Mouse (Mus musculus): ENCODE data around the gene Tmem221.

Tmem221 gene

DNA sequence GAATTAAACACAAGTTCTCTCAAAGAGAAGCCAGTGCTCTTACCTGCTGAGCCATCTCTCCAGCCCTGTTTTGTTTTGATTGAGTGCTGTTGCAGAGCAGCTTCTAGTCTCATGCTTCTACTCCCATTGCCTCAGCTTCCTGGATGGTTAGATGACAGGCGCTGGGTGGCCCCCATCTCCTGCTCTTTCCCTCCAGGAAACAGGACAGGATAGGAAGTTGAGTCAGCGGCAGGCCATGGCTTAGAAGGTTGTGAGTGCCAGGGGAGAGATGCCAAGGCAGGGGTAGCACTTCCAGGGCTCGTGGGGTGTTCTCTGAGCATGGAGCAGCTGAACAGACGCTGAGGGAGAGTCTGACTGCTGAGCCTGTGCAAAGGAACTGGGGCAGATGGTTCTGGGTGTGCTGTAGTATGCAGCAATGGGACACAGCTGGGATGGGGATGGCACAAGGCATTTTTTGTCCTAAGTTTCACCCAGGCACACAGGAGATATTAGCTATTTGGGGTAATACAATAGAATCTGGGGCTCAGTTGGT lies 19.3 kb upstream of the Tmem221 start:
- no peak for DNase-seq (ENCODE audit: low spot score)

DNA sequence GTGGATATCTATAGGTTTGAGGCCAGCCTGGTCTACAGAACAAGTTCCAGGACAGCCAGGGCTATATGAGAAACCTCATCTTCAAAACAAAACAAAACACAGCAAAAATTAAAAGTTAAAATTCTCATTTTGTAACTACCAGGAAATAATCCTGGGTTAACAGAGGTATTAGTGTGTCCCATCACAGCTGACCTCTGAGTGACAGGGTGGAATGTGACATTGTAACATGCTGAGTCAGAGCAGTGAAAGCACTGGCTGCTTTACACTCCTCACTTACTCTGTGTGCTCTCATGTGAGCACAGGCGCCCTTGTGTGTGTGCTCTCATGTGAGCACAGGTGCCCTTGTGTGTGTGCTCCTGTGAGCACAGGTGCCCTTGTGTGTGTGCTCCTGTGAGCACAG lies 16.3 kb upstream of the Tmem221 start:
- no peak for DNase-seq (ENCODE audit: low spot score)

DNA sequence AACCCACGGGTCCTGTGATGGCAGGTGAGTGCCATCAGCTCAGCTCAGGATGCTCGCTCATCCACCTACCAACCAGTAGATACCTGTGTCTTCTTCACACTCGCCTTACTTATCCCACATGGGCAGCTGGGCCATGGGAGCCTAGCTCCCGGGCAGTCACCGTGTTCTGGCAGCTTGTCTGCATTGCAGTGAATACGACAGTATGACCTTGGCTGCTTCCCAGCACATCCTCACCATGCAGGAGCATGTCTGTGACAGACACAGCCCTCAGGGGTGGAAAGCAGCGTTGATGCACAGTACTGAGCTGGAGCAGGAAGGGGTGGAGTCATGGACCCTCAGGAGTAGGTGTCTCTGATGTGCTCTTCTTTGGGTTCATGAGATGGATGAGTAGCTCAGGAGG lies 15.8 kb upstream of the Tmem221 start:
- DNase-seq (ENCODE audit: low spot score) = no peak

DNA sequence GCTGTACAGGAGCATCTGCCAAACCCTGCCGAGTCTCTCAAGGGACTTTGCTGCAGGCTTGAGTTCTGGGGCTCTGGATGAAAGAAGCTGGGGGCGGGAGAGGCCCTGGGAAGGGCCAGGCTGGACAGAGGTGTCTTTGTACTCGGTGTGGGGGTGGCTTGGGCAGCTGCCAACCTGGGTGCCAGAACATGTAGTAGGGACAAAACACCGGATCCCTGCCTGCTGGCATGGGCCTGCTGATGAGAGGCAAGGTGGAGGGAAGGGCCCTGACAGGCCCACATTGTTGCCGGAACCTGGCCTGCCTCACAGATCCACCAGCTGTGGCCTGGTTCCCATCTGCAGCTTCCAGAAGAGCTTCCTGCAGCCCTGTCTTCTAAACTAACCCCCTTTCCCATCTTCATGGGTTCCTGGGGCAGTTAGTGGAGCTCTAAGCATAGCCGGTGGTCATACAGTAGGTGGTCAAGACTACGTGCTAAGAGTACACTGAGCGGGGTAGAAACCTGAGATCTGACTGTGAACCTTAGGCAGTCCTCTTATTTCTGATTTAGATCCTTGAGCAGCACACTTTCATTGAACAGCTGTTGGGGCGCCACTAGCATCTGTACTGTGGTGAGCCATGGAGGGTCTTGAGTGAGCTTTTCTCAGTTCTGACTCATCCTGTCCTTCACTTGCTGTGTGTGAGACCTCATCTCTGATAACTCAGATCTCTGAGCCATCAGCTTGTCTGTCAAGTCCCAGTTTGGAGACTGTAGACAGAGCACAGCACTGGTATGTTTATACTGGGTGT lies 14.4 kb upstream of the Tmem221 start:
- DNase-seq (ENCODE audit: low spot score) = no peak

DNA sequence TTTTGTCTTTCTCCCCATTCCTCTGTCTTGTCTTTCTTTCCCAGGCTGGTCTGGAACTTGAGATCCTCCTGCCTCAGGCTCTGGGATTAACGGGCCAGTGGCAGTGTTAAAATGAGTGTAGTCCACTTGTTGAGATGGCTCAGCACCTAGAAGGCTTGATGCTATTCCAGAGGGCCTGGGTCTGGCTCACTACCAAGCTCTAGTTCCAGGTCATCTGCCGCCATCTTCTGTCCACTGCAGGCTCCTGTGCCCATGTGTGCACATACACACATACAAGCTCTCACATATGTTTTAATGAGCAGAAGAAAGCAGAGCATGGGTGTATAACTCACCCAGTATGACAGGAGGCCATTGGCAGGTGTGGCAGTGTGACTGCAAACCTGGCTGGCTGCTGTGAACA lies 13.4 kb upstream of the Tmem221 start:
- DNase-seq (ENCODE audit: low spot score) = no peak

DNA sequence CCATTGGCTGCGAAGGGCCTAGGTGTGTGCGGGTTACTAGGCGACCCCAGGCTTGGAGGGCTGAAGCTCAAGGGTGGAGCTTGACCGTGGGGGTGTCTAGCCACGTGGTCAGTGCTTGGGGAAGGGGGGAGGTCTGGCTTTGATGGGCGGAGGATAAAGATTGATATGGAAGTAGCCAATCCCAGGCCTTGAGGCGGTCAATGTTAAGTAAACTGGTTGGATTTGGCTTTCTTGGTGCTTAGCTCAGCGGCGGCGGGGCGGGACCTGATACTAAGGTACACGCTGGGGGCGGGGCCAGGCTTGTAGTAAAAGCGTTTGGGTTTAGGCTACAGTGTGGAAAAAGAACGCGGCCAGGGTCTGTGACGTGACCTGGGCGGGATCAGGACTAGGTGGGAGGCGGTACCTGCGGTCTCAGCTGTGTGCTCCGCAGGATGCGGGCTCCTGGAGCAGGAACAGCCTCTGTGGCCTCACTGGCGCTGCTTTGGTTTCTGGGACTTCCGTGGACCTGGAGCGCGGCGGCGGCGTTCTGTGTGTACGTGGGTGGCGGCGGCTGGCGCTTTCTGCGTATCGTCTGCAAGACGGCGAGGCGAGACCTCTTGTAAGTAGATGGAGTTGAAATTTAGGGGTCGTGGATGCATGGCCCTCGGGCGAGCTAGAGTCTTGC lies 11.8 kb upstream of the Tmem221 start:
- peak; percentile 93 for DNase-seq (ENCODE audit: low spot score)

DNA sequence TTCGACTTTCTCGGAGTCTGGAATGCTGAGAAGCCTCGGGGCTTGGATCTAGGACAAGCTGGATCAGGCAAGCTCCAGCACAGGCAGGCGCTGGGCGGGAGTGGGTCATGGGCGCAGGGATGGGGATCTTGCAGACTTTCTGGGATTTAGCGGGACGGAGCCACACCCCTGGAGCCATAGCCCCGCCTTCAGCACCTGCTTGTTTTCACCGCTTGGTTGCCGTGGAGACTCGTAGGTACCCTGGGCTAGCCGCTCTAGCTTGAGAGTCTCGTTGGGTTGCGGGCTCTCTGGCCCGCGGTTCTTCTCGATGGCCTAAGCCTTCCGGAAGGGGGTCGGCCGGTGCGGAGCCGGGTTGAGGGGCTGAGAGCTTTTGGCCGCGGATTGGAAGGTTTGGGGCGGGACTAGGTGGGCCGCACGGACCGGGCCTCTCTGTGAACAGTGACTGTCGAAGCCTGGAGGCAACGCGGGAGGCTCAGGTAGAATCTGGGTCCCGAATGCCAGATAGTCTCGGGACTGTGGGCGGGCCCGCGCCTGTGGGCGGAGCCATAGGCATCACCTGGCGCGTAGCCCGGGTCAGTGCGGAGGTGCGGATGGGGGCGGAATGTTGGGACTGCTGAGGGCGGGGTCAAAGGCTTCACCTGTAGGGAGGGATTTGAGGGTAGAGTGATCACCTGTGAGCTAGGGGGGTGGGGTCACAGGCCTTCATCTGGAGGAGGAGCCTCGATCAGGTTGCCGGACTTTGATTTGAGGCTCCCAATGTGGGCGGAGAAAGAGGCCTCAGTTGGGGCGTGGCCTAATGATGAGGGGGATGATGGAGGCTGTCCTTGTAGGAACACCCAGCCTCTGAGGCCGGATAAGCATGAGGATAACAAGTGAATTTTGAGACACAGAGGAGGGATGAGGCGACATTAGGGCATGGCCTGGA lies 11.0 kb upstream of the Tmem221 start:
- DNase-seq (ENCODE audit: low spot score) = peak; percentile 94

DNA sequence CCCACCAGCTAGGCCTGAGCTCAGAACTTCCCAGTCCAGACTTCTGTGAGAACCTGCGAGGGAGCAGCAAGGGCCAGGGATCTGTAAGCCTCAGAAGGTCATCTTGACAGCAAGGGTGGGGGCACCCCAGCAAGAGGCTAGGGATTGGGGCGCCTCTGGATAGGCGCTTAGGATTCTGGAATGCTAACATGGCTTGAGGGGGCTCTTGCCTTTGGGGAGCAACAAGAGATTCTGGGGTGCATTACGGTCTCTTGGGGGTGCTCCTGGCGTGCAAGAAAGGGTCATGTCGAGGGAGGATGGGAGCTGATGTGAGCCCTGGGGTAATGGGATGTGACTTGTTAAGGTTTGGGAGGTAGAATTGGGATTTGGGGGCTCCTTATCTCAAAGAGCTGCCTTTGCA lies 10.3 kb upstream of the Tmem221 start:
- DNase-seq (ENCODE audit: low spot score) = no peak

DNA sequence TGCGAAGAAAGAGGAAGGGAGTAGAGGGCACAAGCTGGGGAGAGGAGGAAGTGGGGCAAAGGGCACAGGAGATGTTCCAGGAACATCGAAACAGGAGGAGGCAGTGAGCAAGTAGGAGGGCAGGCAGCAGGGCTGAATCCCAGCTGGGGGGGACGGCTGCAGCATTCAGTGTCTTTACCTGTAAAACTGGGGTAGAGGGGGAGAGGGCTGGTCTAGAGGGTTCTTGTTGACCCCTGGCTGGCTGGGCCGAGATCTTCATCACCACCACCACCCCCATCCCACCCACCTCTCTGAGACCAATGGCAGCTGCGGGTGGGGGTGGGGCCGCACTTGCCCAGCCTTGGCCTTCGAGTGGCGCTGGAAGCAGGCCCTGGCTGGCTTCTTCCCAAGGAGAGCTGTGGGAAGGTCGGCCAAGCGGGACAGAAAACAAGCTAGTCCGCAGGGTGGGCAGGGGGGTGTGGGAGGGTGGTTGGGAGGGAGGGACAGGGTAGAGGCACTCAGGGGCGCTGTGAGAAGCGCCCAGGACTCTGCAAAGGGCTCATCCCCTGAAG lies 9.8 kb upstream of the Tmem221 start, which contains the start of gene Slc27a1:
Gene Slc27a1, plus strand, starts transcription at position 496 of the 551 bp plus-strand sequence.
- DNase-seq (ENCODE audit: low spot score) = no peak

DNA sequence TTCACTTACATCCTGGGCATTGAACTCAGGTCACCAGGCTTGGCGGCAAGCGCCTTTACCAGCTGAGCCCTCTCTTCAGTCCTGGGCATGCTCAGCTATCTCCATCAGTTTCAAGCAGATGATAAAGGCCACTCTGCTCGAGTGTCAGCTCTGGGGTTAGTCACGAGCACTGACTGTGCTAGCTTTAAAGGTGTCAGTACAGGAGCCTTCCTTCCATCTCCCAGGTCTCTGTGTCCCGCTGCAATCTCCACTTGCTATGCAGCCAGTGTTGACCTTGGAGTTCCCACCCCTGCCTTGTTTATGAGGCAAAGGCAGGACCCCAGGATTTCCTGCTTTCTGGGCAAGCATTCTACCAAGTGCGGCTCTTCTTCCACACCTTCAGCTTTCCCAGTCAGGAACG lies 8.9 kb upstream of the Tmem221 start:
- DNase-seq (ENCODE audit: low spot score) = no peak

DNA sequence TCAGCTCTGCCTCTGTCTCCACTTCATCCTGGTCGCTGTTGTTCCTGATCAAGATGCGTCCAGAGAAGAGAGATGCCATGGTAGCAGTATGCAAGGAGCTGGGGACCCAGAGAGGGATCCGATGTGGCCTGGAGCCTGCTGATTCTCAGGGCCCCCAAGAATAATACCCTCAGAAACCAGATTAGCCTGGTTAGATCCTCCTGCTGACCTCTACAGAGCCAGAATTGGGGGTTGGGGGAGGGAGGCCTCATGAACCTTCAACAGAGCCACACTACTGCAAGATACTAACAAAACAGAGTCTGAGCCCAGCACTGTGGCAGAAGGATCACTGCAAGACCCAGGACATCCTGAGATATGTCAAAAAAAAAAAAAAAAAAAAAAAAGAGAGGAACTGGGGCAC lies 7.8 kb upstream of the Tmem221 start, which contains the start of gene Nxnl1:
Gene Nxnl1, minus strand, starts transcription at position 101 of the 400 bp plus-strand sequence.
- DNase-seq (ENCODE audit: low spot score) = no peak

DNA sequence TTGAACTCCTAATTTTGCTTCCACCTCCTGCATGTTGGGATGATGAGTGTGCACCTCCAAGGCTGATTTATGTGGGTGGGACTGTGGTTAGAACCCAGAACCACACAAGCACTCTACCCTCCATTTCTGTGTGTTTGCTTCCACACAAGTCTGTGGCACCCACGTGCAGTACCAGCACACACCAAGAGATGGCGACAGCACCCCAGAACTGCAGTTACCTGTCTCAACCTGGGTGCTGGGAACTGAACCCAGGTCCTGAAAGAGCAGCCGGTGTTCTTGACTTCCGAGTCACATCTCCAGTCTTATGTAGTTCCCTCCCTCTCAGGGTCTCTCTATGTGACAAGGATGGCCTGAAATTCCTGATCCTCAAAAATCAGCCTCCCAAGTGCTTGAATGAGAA lies 5.3 kb upstream of the Tmem221 start:
- no peak for DNase-seq (ENCODE audit: low spot score)

DNA sequence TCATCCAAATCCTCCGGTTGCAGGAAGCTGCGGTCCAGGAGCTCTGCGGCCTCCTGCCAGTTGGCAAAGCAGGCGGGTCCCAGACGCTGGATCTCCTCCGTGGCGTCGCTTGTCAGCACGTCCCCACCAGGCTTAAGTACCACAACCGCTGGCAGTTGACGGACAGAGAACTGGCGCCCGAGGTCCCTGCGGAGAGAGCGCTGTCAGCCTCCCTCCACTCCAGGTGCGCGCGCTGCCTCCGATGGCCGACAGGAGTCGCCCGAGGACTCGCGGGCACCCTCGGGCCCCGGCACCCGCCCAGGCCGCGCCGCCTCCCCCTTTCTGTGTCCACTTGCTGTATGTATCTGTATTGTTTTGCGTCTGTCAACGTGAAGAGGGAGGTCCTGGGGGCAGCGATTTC lies 4.1 kb upstream of the Tmem221 start:
- DNase-seq (ENCODE audit: low spot score) = peak; percentile 68

DNA sequence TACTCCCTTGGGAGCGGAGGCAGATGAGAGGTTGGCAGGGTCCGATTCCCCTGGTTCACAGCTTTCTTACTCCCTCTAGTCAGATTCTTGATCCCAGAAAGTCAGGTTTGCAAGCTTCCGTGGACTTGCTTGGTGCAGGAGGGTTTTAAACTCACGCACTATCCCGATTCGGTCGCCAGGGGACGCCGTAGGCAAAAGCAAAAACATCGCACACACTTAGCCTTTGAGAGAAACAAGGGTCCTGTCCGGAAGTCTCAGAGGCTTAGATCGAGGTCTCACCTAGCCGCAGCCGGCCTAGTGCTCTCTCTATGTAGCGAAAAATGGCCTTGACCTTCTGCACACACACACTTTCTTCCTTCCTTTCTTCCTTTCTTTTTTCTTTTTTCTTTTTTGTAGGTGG lies 2.7 kb upstream of the Tmem221 start:
- DNase-seq (ENCODE audit: low spot score) = peak; percentile 87

DNA sequence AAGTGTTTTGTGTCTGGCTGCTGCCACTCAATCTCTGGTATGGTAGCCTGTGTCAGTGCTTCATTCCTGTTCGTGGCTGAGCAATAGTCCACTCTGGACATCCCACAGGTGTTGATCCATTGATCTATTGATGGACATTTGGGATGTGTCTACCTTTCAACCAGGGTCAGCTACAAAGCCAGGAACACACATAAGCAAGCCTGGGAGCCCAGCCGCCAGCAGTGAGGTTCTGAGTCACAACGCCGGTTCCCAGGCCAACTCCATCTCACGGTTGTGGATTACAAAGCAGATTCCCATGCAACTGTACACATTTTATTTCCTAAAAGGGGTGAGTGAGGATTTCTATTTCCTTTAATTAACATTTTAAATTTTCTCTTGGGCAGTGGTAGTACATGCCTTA lies 2.1 kb upstream of the Tmem221 start:
- DNase-seq (ENCODE audit: low spot score) = no peak

DNA sequence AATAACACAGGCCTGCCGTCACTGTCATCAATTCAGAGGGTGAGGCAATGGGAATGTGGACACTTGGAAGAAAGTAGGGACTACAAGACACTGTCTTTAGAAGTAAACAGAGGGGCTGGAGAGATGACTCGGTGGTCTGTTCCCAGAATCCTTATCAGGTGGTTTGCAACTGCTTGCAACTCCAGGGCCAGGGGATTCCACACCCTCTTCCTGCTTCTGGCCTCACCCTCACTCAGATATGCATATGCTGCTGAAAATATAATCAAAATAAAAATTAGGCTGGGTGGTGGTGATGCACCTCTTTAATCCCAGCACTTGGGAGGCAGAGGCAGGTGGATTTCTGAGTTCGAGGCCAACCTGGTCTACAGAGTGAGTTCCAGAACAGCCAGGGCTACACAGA lies 1.4 kb upstream of the Tmem221 start:
- no peak for DNase-seq (ENCODE audit: low spot score)

DNA sequence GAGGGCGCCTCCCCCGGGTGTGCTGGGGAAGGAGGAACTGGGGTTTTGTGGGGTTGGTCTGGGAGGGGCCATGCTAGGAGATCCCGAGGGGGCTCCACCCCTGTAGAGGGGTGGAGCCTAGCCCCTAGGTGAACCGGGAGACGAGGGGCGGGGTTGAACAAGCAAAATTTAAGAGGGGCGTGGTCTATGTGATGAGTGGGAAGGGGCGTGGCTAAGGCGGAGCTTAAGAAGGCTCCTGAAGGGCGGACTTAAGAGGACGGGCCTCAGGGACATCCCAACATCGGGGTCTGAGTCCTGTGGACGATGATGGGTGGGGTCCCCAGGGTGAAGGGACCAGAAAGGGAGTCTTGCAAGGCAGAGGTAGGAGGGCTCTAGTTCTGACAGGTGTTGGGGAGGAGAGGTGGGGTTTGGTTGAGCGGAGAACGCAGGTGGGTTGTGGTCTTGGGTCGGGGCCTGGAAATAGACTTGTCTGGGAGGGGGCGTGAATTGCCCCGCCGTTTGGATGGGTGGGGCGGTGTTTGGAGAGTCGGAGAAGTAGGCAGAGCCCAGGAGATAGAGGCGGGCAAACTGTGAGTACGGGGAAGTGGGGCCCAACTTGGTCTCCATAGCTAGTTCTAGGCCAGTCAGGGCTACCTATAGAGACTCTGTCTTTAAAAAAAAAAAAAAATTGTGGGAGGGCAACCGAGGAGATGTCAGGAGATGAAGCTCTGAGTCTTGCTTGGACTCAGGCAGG lies 453 bp upstream of the Tmem221 start:
- DNase-seq (ENCODE audit: low spot score) = peak; percentile 89

DNA sequence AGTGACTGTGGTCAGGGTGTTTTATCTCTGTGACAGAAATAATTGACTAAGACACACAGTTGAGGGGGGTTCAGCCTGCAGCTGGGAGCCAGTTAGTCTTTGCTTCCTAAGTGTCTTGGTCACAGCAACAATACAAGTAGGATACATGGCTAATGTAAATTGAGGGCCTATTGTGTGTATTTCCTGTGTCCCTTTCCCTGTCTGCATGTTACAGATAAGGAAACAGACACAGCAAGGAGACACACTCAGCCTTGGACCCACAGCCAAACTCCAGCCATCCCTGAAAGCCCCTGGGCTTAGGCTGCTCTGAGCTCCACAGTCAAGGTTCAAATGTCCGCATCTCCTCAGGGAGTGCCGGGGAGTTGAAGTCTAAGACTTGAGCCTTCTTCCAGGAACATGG lies 4.0 kb downstream of the Tmem221 start:
- no peak for DNase-seq (ENCODE audit: low spot score)

DNA sequence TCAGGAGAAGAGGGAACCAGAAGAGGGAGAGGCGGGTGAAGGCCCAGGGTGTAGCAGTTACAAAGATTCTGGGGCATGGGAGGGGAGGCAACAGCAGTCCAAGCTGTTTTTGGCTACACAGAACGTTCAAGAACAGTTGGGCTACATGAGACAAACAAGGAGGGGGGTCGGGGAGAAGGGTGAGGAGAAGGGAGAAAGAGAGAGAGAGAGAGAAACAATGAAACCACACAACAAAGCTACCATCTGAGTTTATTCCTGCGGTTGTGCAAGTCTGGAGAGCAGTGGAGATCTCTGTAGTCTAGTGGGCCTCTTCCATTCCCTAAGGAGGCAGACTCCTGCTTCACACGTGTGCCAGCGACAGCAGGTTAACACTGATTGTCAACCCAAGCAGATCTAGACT lies 4.7 kb downstream of the Tmem221 start:
- DNase-seq (ENCODE audit: low spot score) = no peak

DNA sequence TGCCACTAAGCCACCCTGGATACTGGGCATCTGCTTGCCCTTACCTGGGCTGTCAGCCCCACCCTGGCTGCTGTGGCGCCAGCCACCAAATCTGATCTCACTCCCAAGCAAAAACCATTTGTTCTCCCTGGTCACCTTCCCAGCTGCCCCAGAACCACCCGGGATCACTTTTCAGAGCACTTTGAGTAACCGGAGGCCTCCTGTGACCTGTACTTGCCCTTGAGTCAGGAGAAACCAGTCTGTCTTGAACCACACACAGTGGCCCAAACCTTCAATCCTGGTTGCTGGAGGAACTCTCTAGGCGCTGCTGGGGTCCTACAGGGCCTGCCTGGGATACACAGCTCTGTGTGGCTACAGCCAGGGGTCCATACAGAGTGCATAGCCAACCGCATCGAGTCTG lies 5.9 kb downstream of the Tmem221 start:
- DNase-seq (ENCODE audit: low spot score) = no peak

DNA sequence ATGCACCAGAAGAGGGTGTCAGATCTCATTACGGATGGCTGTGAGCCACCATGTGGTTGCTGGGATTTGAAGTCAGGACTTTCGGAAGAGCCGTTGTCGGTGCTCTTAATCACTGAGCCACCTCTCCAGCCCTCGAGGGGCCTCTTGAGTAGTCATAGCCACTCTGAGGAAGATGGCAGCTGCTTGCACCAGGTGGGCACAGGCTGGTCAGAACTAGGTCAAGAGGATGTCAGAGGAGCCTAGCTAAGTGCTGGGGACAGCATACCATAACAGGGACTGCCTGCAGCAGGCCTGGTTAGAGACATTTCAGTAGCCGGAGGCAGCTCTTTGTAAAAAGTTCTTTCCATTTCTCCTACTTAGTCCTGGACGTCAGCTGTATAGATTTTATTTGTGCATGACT lies 7.9 kb downstream of the Tmem221 start:
- DNase-seq (ENCODE audit: low spot score) = no peak
